Mouse (Mus musculus) lung, embryonic 14.5 days (tissue): ENCODE results near the gene Tmem217. TPM values are rescaled to one million over a fixed set of nuclear protein-coding genes. Genes with fewer than 3 reads are reported as not detected.

Experiments used
- ATAC-seq: fragments of 200-750 bp; cut with Nextera tagmentation; 2 replicates; pipeline ENCODE4 v1.8.0; 2017; ENCODE audit warnings: mild to moderate bottlenecking, moderate TSS enrichment, moderate library complexity; ENCODE audit not compliant: insufficient read depth
- DNase-seq: peaks from one replicate; pipeline ENCODE4 v3.0.0-alpha.2; 2015
- H3K27ac ChIP-seq: fragments of 300-500 bp; sonication (generic); 2 replicates; pipeline ENCODE4 v1.5.1; 2014; ENCODE audit warnings: low read depth, mild to moderate bottlenecking, moderate library complexity
- H3K27me3 ChIP-seq: fragments of 300-500 bp; sonication (generic); 2 replicates; pipeline ENCODE4 v1.6.1; 2014; ENCODE audit warnings: low read length, control low read depth; ENCODE audit not compliant: insufficient read depth
- H3K36me3 ChIP-seq: fragments of 300-500 bp; sonication (generic); 2 replicates; pipeline ENCODE4 v1.6.1; 2014; ENCODE audit warnings: control low read depth; ENCODE audit not compliant: insufficient read depth
- H3K4me1 ChIP-seq: fragments of 300-500 bp; sonication (generic); 2 replicates; pipeline ENCODE4 v1.6.1; 2014; ENCODE audit warnings: antibody characterized with exemption, control low read depth; ENCODE audit not compliant: insufficient read depth
- H3K4me2 ChIP-seq: fragments of 300-500 bp; sonication (generic); 2 replicates; pipeline ENCODE4 v1.6.1; 2014; ENCODE audit warnings: mild to moderate bottlenecking
- H3K4me3 ChIP-seq: fragments of 300-500 bp; sonication (generic); 2 replicates; pipeline ENCODE4 v1.5.1; 2014; ENCODE audit warnings: low read depth, low read length
- H3K9ac ChIP-seq: fragments of 300-500 bp; sonication (generic); 2 replicates; pipeline ENCODE4 v1.6.1; 2014
- H3K9me3 ChIP-seq: fragments of 300-500 bp; sonication (generic); 2 replicates; pipeline ENCODE4 v1.6.1; 2016; ENCODE audit warnings: low read depth, low read length, control low read depth
- CTCF ChIP-seq: IDR thresholded peaks from 2 replicates; pipeline ENCODE4 v1.5.1; 2016; ENCODE audit warnings: antibody characterized with exemption, low read depth
- WGBS: fragments of 180-500 bp; shearing (Covaris S2); extraction: QIAGEN DNeasy Blood & Tissue Kit; methylation state at CpG from one replicate; pipeline ENCODE4 v1.1.7; 2014; 5-methylcytosine and 5-hydroxymethylcytosine counted together
- polyA plus RNA-seq: library from polyadenylated mRNA; unstranded; fragments of >200 nt; fragmentation: Nextera tagmentation; extraction: Ambion mirVana; gene quantifications from 2 replicates; pipeline ENCODE4 v1.2.1, GENCODE M21; 2014

Tmem217 gene
- polyA plus RNA-seq, 1 experiment from 2014 or later, result 0.46 TPM

- no peak for DNase-seq
- H3K4me2 ChIP-seq, result no peak overlapping the region
- H3K36me3 ChIP-seq, result peaks cover 47% of the 10 kb centered on the region
- no peak overlapping the region for H3K9ac ChIP-seq
- ATAC-seq, result no peak
- no peaks in the 10 kb centered on the region for H3K9me3 ChIP-seq
- no peaks in the 10 kb centered on the region for H3K27me3 ChIP-seq
- TF ChIP-seq CTCF, result no peak
- 96% methylated on average over 5 of the region's 5 CpGs for WGBS
- H3K4me3 ChIP-seq, result no peak overlapping the region
- H3K4me1 ChIP-seq, result no peaks in the 10 kb centered on the region
- H3K27ac ChIP-seq, result no peak overlapping the region
Measured at GRCm38 (mm10) chr17:29565521-29565920, 13.3 kb upstream of the Tmem217 start.

DNA sequence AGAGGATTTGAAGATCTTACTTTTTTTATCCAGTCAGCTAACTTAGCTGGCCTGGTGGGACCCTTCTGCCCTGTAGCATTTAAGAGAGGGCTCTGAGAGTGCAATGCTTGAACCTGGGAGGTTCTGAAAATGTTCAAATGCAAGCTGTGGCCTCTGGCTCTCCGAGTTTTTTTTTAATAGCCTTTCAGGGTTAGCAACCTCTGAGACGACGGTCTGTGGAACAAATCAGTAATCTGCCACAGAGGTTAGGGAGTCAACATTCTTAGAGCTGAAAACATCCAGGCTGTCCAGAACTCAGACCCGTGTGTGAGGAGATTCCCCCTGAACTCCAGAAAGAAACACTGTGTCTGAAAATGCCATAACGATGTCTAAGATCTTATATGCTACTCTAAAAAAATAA is 6.3 kb upstream of the Tmem217 start:
- no peak for TF ChIP-seq CTCF
- Histone ChIP-seq H3K9ac (no peak overlapping the region), H3K4me1 (no peaks in the 10 kb centered on the region), H3K9me3 (no peaks in the 10 kb centered on the region), H3K4me3 (no peak overlapping the region), H3K27ac (no peak overlapping the region), H3K4me2 (no peak overlapping the region), H3K36me3 (no peaks in the 10 kb centered on the region; the same call in 1 of the 2 replicates), H3K27me3 (no peaks in the 10 kb centered on the region)
- 58% methylated on average over 5 of the region's 5 CpGs for WGBS
- ATAC-seq, result no peak
- no peak for DNase-seq

DNA sequence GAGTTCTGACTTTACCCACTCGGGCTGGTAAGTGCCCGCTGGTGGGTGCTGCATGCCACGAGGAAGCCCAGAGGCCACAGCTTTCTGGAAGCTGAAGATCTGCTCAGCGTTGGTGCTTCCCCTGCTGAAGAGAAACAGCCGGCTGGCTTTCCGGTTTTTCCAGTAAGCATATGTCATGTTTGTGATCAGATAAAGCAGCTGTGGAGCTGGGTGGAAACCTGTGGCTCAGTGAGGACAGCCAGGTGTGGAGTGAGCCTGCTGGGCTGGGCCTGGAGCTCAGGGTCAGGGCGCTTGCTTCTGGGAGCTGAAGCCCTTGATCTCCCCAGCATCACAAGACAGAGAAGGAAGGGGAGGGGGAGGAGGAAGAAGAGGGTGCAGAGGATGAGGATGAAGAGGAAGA is 4.7 kb upstream of the Tmem217 start:
- H3K27ac ChIP-seq, result no peak overlapping the region
- WGBS, result 55% methylated on average over 7 of the region's 7 CpGs
- no peak for DNase-seq

GRCm38 (mm10) chr17:29556456-29556855 is 4.3 kb upstream of the Tmem217 start:
- Histone ChIP-seq H3K27ac (no peak overlapping the region), H3K36me3 (no peaks in the 10 kb centered on the region), H3K4me3 (no peak overlapping the region), H3K9ac (no peak overlapping the region), H3K9me3 (no peaks in the 10 kb centered on the region), H3K27me3 (no peaks in the 10 kb centered on the region), H3K4me2 (no peak overlapping the region), H3K4me1 (no peaks in the 10 kb centered on the region)
- no peak for TF ChIP-seq CTCF
- WGBS, result 77% methylated on average over 10 of the region's 10 CpGs
- DNase-seq (no peak), ATAC-seq (no peak)

More for the DNA sequence above, 4.7 kb upstream of the Tmem217 start:
- Histone ChIP-seq H3K4me3 (no peak overlapping the region), H3K9ac (no peak overlapping the region), H3K27me3 (no peaks in the 10 kb centered on the region), H3K4me1 (no peaks in the 10 kb centered on the region), H3K4me2 (no peak overlapping the region), H3K36me3 (no peaks in the 10 kb centered on the region), H3K9me3 (no peaks in the 10 kb centered on the region)
- ATAC-seq, result no peak
- TF ChIP-seq CTCF, result no peak

DNA sequence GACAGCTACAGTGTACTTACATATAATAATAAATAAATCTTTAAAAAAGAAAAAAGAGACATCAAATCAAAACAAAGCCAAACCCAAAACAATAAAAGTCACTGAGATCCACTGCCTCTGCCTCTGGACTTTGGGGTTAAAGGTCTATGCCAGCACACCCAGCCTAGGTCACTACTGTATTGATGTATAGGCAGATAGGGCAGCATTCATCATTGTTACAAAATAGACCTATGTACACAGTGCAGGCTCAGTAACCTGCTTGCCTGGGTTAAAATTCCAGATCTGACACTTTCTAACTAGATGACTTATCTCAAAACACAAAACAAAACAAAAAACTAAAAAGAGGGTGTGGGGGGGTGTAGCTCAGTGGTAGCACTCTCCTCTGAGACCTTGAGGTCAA is 2.0 kb upstream of the Tmem217 start:
- no peaks in the 10 kb centered on the region for H3K36me3 ChIP-seq
- no peak overlapping the region for H3K27ac ChIP-seq
- H3K9ac ChIP-seq, result no peak overlapping the region
- H3K4me2 ChIP-seq, result no peak overlapping the region
- TF ChIP-seq CTCF, result no peak
- H3K9me3 ChIP-seq, result no peaks in the 10 kb centered on the region
- no peak overlapping the region for H3K4me3 ChIP-seq
- DNase-seq (no peak), ATAC-seq (no peak)
- H3K4me1 ChIP-seq, result peaks cover 10% of the 10 kb centered on the region
- no peaks in the 10 kb centered on the region for H3K27me3 ChIP-seq

DNA sequence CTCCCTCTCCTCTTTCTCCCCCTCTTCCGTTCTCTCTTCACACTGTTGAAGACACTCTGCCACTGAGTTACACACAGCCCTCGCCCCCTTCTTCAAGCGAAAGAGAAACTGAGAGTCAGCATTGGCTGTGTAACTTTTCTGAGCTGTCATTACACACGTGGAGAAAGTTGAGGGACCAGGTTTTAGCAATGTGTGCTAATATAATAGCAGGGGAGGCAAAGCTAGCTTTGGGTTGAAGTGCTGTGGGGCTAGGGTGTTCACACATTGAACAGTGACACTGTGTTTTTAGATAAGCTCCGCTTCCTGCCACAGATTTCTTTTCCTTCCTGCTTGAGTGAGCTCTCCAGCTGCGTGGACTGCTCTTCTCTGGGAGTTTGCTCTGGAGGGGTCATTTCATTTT is 1.2 kb downstream of the Tmem217 start:
- H3K36me3 ChIP-seq, result no peaks in the 10 kb centered on the region
- ATAC-seq, result no peak
- H3K9me3 ChIP-seq, result no peaks in the 10 kb centered on the region
- peaks cover 10% of the 10 kb centered on the region for H3K4me1 ChIP-seq
- H3K9ac ChIP-seq, result no peak overlapping the region
- 39% methylated on average over 6 of the region's 6 CpGs for WGBS
- H3K4me2 ChIP-seq, result peak overlapping the region; percentile 87
- no peaks in the 10 kb centered on the region for H3K27me3 ChIP-seq
- no peak overlapping the region for H3K27ac ChIP-seq
- TF ChIP-seq CTCF, result no peak
- peak; percentile 30 for DNase-seq
- H3K4me3 ChIP-seq, result no peak overlapping the region

GRCm38 (mm10) chr17:29549543-29550428 is 2.4 kb downstream of the Tmem217 start, which contains the start of the genes Gm17657 and Tbc1d22b:
Gm17657 (minus strand) TSS chr17:29549638.
Tbc1d22b (plus strand) TSS chr17:29549785.
- peak within 1 kb of the TSS; percentile 94 for H3K4me3 ChIP-seq
- H3K27me3 ChIP-seq, result no peaks in the 10 kb centered on the region
- peaks cover 10% of the 10 kb centered on the region for H3K4me1 ChIP-seq
- under 1% methylated on average over 44 of the region's 44 CpGs for WGBS
- peak within 1 kb of the TSS; percentile 87 for H3K4me2 ChIP-seq
- peak; percentile 97 for DNase-seq
- TF ChIP-seq CTCF, result no peak
- H3K9me3 ChIP-seq, result no peaks in the 10 kb centered on the region
- peak within 1 kb of the TSS; percentile 88 for H3K9ac ChIP-seq
- H3K27ac ChIP-seq, result peak within 1 kb of the TSS; percentile 63
- H3K36me3 ChIP-seq, result no peaks in the 10 kb centered on the region
- ATAC-seq, result peak; percentile 99
